Mouse (Mus musculus) heart, embryonic 11.5 days (tissue): ENCODE results near the gene Tbrg4. TPM values are rescaled to one million over a fixed set of nuclear protein-coding genes. Genes with fewer than 3 reads are reported as not detected.
"Not testable (repeated sequence)": the region's sequence is repeated elsewhere in the genome, so short reads cannot be mapped to it uniquely, and the experiment has no call there.

Experiments
- ATAC-seq: fragments of 200-750 bp; cut with Nextera tagmentation; replicated peaks from 2 replicates; pipeline ENCODE4 v1.8.0; 2017; ENCODE audit warnings: moderate library complexity; ENCODE audit not compliant: insufficient number of reproducible peaks, low FRiP score, low TSS enrichment
- H3K27ac ChIP-seq: fragments of 300-500 bp; sonication (generic); 2 replicates; pipeline ENCODE4 v1.5.1; 2014; ENCODE audit warnings: mild to moderate bottlenecking, low read depth, low read length
- H3K27me3 ChIP-seq: fragments of 300-500 bp; sonication (generic); 2 replicates; pipeline ENCODE4 v1.6.1; 2014; ENCODE audit warnings: mild to moderate bottlenecking, low read length, mixed read lengths; ENCODE audit not compliant: control insufficient read depth, insufficient read depth
- H3K36me3 ChIP-seq: fragments of 300-500 bp; sonication (generic); 2 replicates; pipeline ENCODE4 v1.6.1; 2014; ENCODE audit warnings: mild to moderate bottlenecking, low read length, moderate library complexity, mixed read lengths; ENCODE audit not compliant: control insufficient read depth, insufficient read depth
- H3K4me1 ChIP-seq: fragments of 300-500 bp; sonication (generic); 2 replicates; pipeline ENCODE4 v1.6.1; 2014; ENCODE audit warnings: low read length; ENCODE audit not compliant: control insufficient read depth, insufficient read depth
- H3K4me2 ChIP-seq: fragments of 300-500 bp; sonication (generic); 2 replicates; pipeline ENCODE4 v1.6.1; 2014; ENCODE audit warnings: mild to moderate bottlenecking, moderate library complexity
- H3K4me3 ChIP-seq: fragments of 300-500 bp; sonication (generic); 2 replicates; pipeline ENCODE4 v1.5.1; 2014; ENCODE audit warnings: low read depth, low read length
- H3K9ac ChIP-seq: fragments of 300-500 bp; sonication (generic); 2 replicates; pipeline ENCODE4 v1.6.1; 2014; ENCODE audit warnings: mild to moderate bottlenecking, low read depth, low read length, moderate library complexity
- H3K9me3 ChIP-seq: fragments of 300-500 bp; sonication (generic); replicated peaks from 2 replicates; pipeline ENCODE4 v1.6.1; 2016; ENCODE audit warnings: low read length; ENCODE audit not compliant: control insufficient read depth
- WGBS: fragments of 180-500 bp; shearing (Covaris S2); extraction: QIAGEN DNeasy Blood & Tissue Kit; methylation state at CpG from one replicate; pipeline ENCODE4 v1.1.7; 2014; ENCODE audit not compliant: insufficient replicate concordance; 5-methylcytosine and 5-hydroxymethylcytosine counted together
- polyA plus RNA-seq: library from polyadenylated mRNA; unstranded; fragments of >200 nt; fragmentation: Nextera tagmentation; extraction: Ambion mirVana; gene quantifications from 2 replicates; pipeline ENCODE4 v1.2.1, GENCODE M21; 2014

The Tbrg4 gene
- polyA plus RNA-seq, 1 experiment from 2014 or later, result 45.8 TPM

DNA sequence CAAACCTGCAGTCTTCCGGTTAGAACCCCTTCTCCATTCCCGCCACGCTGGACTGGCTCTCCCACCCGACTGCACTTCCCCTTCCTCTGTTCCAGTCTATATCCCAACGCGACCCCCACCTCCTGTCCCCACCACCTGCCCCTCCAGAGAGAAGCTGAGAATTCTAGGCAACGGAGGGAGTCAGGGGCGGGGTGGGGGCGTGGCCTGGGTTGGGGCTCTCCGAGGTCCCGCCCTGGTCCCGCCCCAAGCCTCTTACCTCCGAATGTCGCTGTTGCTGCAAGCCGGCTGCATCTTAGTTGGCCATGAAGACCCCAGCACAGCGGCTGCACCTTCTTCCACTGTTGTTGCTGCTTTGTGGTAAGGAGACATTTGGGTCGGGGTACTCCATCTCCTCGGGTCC lies 32.4 kb upstream of the Tbrg4 start, which contains the start of gene Ramp3:
Gene Ramp3 (plus strand): TSS at position 251 of the 400 bp plus-strand sequence.
- ATAC-seq, result 0 out of 2 replicates have a peak, but pooled peaks have one; percentile 32
- Histone ChIP-seq H3K27ac (no peak within 1 kb of the TSS), H3K36me3 (no peaks in the 10 kb centered on the region), H3K9ac (peak within 1 kb of the TSS; percentile 49; the same call in 1 of the 2 replicates), H3K4me1 (no peaks in the 10 kb centered on the region), H3K9me3 (no peaks in the 10 kb centered on the region), H3K4me3 (peak within 1 kb of the TSS; percentile 46), H3K4me2 (peak within 1 kb of the TSS; percentile 78), H3K27me3 (peaks cover 6% of the 10 kb centered on the region; the same call in 1 of the 2 replicates)
- under 1% methylated on average over 18 of the region's 18 CpGs for WGBS

DNA sequence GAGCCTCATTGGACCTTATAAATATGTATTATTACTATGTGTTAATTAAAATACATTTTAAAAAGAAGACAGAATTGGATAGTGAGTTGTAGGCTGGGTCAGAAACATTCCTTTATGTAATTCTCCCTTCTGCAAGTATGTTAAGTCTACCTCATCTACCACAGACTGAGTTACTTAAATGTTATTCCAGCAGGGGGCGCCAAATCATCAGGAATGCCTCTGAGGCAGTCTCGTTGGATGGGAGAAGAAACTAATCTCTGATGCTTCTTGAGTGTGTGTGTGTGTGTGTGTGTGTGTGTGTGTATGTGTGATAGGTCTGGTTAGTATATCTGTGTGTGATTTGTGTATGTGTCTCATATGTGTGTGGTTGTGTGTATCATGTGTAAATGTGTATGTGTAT lies 29.0 kb upstream of the Tbrg4 start:
- H3K4me3 ChIP-seq, result no peak overlapping the region
- no peaks in the 10 kb centered on the region for H3K36me3 ChIP-seq
- WGBS, result 0% methylated on average over 2 of the region's 2 CpGs
- no peak overlapping the region for H3K4me2 ChIP-seq
- no peaks in the 10 kb centered on the region for H3K9me3 ChIP-seq
- H3K27ac ChIP-seq, result no peak overlapping the region
- no peak for ATAC-seq
- no peak overlapping the region for H3K9ac ChIP-seq
- no peaks in the 10 kb centered on the region for H3K4me1 ChIP-seq
- peaks cover 6% of the 10 kb centered on the region; the same call in 1 of the 2 replicates for H3K27me3 ChIP-seq

DNA sequence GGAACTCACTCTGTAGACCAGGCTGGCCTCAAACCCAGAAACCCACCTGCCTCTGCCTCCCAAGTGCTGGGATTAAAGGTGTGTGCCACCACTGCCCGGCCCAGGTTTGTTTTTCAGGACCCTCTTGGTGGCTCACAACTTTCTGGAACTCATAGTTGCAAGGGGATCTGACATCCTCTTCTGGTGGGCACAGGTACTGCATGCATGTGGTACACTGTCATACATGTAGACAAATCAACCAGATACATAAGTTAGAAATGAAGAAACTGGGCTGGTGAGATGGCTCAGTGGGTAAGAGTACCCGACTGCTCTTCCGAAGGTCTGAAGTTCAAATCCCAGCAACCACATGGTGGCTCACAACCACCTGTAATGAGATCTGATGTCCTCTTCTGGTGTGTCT lies 27.1 kb upstream of the Tbrg4 start:
- H3K9ac ChIP-seq, H3K9me3 ChIP-seq, ATAC-seq, H3K27ac ChIP-seq, H3K4me1 ChIP-seq, H3K4me3 ChIP-seq, H3K36me3 ChIP-seq, H3K4me2 ChIP-seq, H3K27me3 ChIP-seq: not testable (repeated sequence)
- 76% methylated on average over 3 of the region's 3 CpGs for WGBS

DNA sequence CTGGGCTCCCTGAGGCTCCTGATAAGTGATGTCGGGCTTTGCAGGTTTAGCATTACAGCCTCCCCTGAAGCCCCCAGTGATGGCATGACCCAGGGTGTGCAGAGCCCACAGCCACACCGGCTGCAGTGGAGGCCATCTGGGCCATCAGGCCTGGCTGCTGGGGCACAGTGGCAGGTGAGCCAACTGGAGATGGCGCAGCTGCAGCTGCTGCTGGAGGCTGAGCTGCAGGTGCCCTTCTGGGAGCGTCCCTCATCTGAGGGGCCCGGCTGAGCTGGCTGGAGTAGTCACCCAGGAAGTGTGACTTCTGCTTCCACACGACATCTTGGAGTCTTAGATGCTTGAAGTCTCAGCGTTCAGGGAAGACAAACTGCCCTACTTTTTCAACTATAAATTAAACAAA lies 24.7 kb upstream of the Tbrg4 start:
- Histone ChIP-seq H3K4me2 (no peak overlapping the region), H3K4me3 (no peak overlapping the region), H3K4me1 (no peaks in the 10 kb centered on the region), H3K9me3 (no peaks in the 10 kb centered on the region), H3K9ac (no peak overlapping the region), H3K36me3 (no peaks in the 10 kb centered on the region), H3K27me3 (no peaks in the 10 kb centered on the region; the same call in 1 of the 2 replicates), H3K27ac (no peak overlapping the region)
- WGBS, result 56% methylated on average over 7 of the region's 7 CpGs
- no peak for ATAC-seq

DNA sequence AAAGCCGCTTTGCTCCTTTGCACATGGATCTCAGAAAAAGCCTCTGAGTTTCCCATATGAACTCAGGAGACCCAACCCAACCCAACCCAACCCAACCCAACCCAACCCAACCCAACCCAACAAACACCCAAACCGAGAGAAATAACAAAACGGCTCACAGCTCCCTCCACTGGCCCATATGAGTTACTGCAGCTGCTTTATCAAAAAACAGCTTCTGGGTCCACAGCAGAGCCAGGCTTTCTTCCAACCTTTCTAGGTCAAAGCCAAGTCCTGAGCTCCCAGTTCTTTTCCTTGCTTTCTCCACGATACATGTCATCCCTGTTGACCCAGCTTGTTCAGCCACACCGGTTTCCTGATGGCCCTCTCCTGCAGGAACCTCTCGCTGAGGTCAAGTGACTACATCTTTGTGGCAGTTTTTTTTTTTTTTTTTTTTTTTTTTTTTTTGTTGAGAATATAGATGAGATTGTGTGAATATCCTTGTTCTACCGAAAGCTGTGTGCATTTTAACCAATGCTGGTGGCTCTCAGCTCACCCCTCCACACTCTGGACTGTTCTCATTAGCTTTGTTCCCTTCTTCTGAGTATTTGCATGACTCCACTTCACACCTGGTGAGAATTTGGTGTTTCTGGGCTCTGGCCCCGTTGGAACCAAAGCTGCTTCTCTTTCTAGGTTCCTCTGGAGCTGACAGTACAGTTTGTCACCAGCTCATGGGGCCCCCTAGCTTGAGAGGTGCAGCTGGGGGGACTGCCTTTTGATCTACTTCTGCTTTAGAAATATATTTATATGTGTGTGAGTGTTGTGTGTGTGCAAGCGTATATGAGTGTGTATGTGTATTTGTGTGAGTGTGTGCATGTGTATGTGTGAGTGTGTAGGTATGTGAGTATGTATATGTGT lies 22.2 kb upstream of the Tbrg4 start:
- Histone ChIP-seq H3K27ac (no peak overlapping the region), H3K36me3 (no peaks in the 10 kb centered on the region), H3K4me2 (no peak overlapping the region), H3K9me3 (no peaks in the 10 kb centered on the region), H3K27me3 (no peaks in the 10 kb centered on the region), H3K9ac (no peak overlapping the region), H3K4me1 (no peaks in the 10 kb centered on the region), H3K4me3 (no peak overlapping the region)
- ATAC-seq, result no peak
- WGBS, result 53% methylated on average over 9 of the region's 9 CpGs

DNA sequence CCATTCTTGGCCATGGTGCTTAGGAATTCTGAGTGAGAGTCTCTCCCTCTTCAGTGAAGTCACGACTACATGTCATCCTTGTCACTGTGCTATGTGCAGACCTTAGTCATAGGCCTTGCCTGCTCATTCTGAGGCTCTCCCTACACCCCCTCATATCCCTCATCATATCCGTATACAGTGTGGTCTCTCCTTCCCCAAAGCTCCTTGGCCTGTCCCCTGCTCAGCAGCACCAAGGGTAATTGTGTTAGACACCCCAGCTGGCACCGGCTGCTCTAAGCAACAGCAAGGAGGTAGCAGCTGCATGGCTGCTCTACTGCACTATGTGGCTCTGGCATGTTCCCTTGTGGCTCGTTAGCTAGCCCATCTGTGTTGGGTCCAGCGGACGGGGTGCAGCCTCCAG lies 18.7 kb upstream of the Tbrg4 start:
- no peaks in the 10 kb centered on the region for H3K9me3 ChIP-seq
- H3K27ac ChIP-seq, result no peak overlapping the region
- H3K9ac ChIP-seq, result no peak overlapping the region
- H3K4me2 ChIP-seq, result no peak overlapping the region
- no peaks in the 10 kb centered on the region for H3K27me3 ChIP-seq
- no peak for ATAC-seq
- no peak overlapping the region for H3K4me3 ChIP-seq
- no peaks in the 10 kb centered on the region for H3K4me1 ChIP-seq
- WGBS, result 71% methylated on average over 6 of the region's 6 CpGs
- H3K36me3 ChIP-seq, result no peaks in the 10 kb centered on the region

DNA sequence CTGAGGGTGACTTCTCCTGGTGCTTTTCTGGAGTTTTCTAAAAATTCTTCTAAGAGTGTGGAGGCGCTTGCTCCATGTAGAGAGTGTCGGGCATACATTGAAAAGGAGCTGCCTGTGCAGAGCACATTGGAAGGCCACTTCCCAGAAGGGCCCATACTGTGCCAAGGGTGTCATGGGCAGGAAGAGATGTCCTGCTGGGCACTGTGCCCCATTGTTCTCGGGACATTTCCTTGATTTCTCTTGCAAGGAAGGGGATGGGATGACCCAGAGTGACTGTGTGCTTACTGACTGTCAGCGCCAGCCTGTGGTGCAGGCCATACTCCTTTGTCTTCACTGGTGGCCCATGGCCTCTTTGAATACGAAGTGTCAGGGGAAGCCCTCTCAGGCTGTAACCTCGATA lies 13.2 kb upstream of the Tbrg4 start:
- H3K27me3 ChIP-seq, result no peaks in the 10 kb centered on the region
- 63% methylated on average over 6 of the region's 6 CpGs for WGBS
- no peak for ATAC-seq

DNA sequence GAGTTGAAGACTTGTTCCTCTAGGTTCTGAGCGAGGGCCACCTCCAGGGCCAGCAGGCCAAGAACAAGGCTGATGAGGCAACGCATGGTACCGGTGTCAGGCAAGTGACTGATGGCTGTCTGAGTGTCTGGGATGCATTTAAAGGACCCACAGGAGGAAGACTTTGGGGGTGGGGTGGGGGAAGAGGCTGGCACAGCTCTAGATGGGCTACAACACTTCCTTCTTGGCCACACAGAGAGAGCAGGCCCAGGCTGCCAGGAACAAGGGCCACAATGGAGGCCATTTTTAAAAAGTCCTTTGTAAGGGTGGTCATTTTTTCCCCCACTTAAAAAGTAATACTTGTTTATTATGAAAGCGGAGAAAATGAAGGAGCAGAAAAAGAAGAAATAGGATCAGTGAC lies 12.7 kb upstream of the Tbrg4 start, which contains the start of gene Wap:
Gene Wap (minus strand): TSS at position 101 of the 400 bp plus-strand sequence.
- Histone ChIP-seq H3K27ac (no peak within 1 kb of the TSS), H3K9ac (no peak within 1 kb of the TSS), H3K4me1 (no peaks in the 10 kb centered on the region), H3K27me3 (no peaks in the 10 kb centered on the region), H3K9me3 (no peaks in the 10 kb centered on the region), H3K4me3 (no peak within 1 kb of the TSS), H3K36me3 (no peaks in the 10 kb centered on the region), H3K4me2 (no peak within 1 kb of the TSS)
- no peak for ATAC-seq
- WGBS, result 82% methylated on average over 4 of the region's 4 CpGs

More for the DNA sequence above, 13.2 kb upstream of the Tbrg4 start:
- Histone ChIP-seq H3K9me3 (no peaks in the 10 kb centered on the region), H3K27ac (no peak overlapping the region), H3K4me3 (no peak overlapping the region), H3K4me2 (no peak overlapping the region), H3K9ac (no peak overlapping the region), H3K4me1 (no peaks in the 10 kb centered on the region), H3K36me3 (no peaks in the 10 kb centered on the region)
